ENCODE assay signal across 21 mouse cellular contexts in the genomic region with DNA sequence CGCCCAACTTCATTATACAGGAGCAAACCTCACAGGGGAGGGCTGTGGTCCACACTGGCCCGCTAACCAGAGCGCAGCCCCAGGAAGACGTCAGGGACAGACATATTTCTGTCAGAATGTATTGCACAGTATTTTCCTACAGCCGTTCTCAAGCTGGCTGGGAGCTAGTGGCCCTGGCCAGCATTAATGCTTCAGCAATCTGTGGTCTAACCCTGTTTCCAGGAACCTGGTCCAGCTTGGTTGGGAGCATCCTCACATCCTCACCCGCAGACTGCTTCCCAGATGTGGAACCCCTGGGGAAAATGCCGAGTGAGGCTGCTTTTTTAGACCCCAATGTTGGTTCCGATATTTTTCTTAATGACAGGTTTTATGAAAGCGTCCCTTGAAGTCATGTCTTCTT.
A peak's percentile ranks its signal among the peaks of the same experiment; 100 is the strongest.
DNase-seq lines count a peak whose midpoint lies in the region; ATAC-seq and TF ChIP-seq lines count a peak whose summit lies in the region.
"Had no signal": no experiment of that assay in that cellular context is flagged by ENCODE, and none has a peak within 500 bp of the region (broad histone marks: within the 10 kb centered on the region; RNA-seq: fewer than 3 reads in every experiment).

No protein-coding gene starts in this region.

- DNase-seq in embryonic facial prominence, embryonic 10.5 days (ENCODE audit: low spot score): no peak
- no peak for DNase-seq in kidney, adult 2 months
- DNase-seq in kidney, postnatal 14 days: no peak
- peak; percentile 30 for DNase-seq in urinary bladder, postnatal 14 days (ENCODE audit: low spot score)
- no peak for DNase-seq in urinary bladder, postnatal 10 days (ENCODE audit: low spot score)
- no peak for DNase-seq in liver
- no peak for DNase-seq in testis, postnatal 14 days (ENCODE audit: low spot score)
- DNase-seq: adrenal gland, adult 8-10 months; adrenal gland, postnatal 36 days; B cell, adult 2 months; cerebellum, adult 2 months; cerebellum, postnatal 10 days; heart, postnatal 36 days had no signal

- H3K36me3 ChIP-seq in embryonic facial prominence, embryonic 13.5 days: no peaks in the 10 kb centered on the region
- H3K36me3 ChIP-seq in embryonic facial prominence, embryonic 10.5 days (replicated peaks): no peaks in the 10 kb centered on the region
- no peaks in the 10 kb centered on the region for H3K36me3 ChIP-seq in kidney, adult 2 months (ENCODE audit: control insufficient read depth, insufficient read depth, low read length)
- H3K36me3 ChIP-seq: forebrain, embryonic 12.5 days; G1E; heart, embryonic 13.5 days; hindbrain, embryonic 13.5 days had no signal

- 87% methylated on average over 9 of the region's 9 CpGs for WGBS in embryonic facial prominence, embryonic 13.5 days
- WGBS in embryonic facial prominence, embryonic 10.5 days: 92% methylated on average over 9 of the region's 9 CpGs
- WGBS in kidney, adult 2 months: 87% methylated on average over 9 of the region's 9 CpGs

- no peak overlapping the region for H3K4me3 ChIP-seq in embryonic facial prominence, embryonic 13.5 days
- no peak overlapping the region for H3K4me3 ChIP-seq in embryonic facial prominence, embryonic 10.5 days
- H3K4me3 ChIP-seq in kidney, adult 2 months (ENCODE audit: insufficient read depth, low read depth, low read length): no peak overlapping the region
- H3K4me3 ChIP-seq: forebrain, embryonic 12.5 days; heart, embryonic 13.5 days; hindbrain, embryonic 13.5 days had no signal

- H3K27me3 ChIP-seq in embryonic facial prominence, embryonic 13.5 days: no peaks in the 10 kb centered on the region
- H3K27me3 ChIP-seq in embryonic facial prominence, embryonic 10.5 days (replicated peaks; ENCODE audit: low read depth, poor library complexity, severe bottlenecking): 0 out of 2 replicates have a peak, but pooled peaks cover 15% of the 10 kb centered on the region
- H3K27me3 ChIP-seq in kidney, adult 2 months (replicated peaks; ENCODE audit: control insufficient read depth, insufficient read depth, low read length): no peaks in the 10 kb centered on the region
- H3K27me3 ChIP-seq: forebrain, embryonic 12.5 days had no signal

- TF ChIP-seq POLR2A in kidney, adult 2 months (IDR thresholded peaks at IDR 0.05; ENCODE audit: low read depth, low read length): no peak

- ATAC-seq in embryonic facial prominence, embryonic 13.5 days (ENCODE audit: insufficient number of reproducible peaks, insufficient read depth, low FRiP score, low TSS enrichment, low read depth): no peak
- ATAC-seq: CD4-positive, CD25-positive, alpha-beta regulatory T cell, adult 4 months; forebrain, embryonic 16.5 days; hindbrain, postnatal 0 days had no signal

- H3K9me3 ChIP-seq in embryonic facial prominence, embryonic 13.5 days: 0 out of 2 replicates have a peak, but pooled peaks cover 3% of the 10 kb centered on the region
- no peaks in the 10 kb centered on the region for H3K9me3 ChIP-seq in embryonic facial prominence, embryonic 10.5 days
- H3K9me3 ChIP-seq: forebrain, embryonic 12.5 days; G1E; hindbrain, embryonic 13.5 days had no signal

- no peak for TF ChIP-seq CTCF in kidney, adult 2 months (conservative IDR thresholded peaks at IDR 0.05; ENCODE audit: insufficient read depth, insufficient read length, low read depth, low read length)

- no peak overlapping the region for H3K4me2 ChIP-seq in embryonic facial prominence, embryonic 13.5 days
- H3K4me2 ChIP-seq: forebrain, embryonic 12.5 days; heart, embryonic 13.5 days; hindbrain, embryonic 13.5 days had no signal

- peak overlapping the region; percentile 23; the same call in 1 of the 2 replicates for H3K27ac ChIP-seq in embryonic facial prominence, embryonic 13.5 days
- no peak overlapping the region for H3K27ac ChIP-seq in embryonic facial prominence, embryonic 10.5 days (replicated peaks)
- 0 out of 2 replicates have a peak overlapping the region, but pooled peaks have one; percentile 26 for H3K27ac ChIP-seq in kidney, adult 2 months (ENCODE audit: insufficient read depth, low read depth, low read length)
- H3K27ac ChIP-seq: forebrain, embryonic 12.5 days; heart, embryonic 13.5 days; hindbrain, embryonic 13.5 days; hindbrain, postnatal 0 days had no signal

- H3K4me1 ChIP-seq in embryonic facial prominence, embryonic 13.5 days: peaks cover 32% of the 10 kb centered on the region
- peaks cover 12% of the 10 kb centered on the region for H3K4me1 ChIP-seq in embryonic facial prominence, embryonic 10.5 days
- H3K4me1 ChIP-seq in kidney, adult 2 months (ENCODE audit: control insufficient read depth, insufficient read depth, low read length): no peaks in the 10 kb centered on the region
- H3K4me1 ChIP-seq: hindbrain, embryonic 13.5 days had no signal

- H3K9ac ChIP-seq in embryonic facial prominence, embryonic 13.5 days: no peak overlapping the region
- H3K9ac ChIP-seq: forebrain, embryonic 12.5 days; heart, embryonic 13.5 days; hindbrain, embryonic 13.5 days had no signal
